Mouse (Mus musculus) midbrain, embryonic 11.5 days (tissue): ENCODE data around the gene Zfp811. TPM values are rescaled to one million over a fixed set of nuclear protein-coding genes. Genes with fewer than 3 reads are reported as not detected.

Experiments used
- ATAC-seq: fragments of 200-750 bp; cut with Nextera tagmentation; 2 replicates; pipeline ENCODE4 v1.8.0; 2017; ENCODE audit warnings: moderate TSS enrichment, moderate library complexity; ENCODE audit not compliant: low FRiP score
- DNase-seq: peaks from one replicate; pipeline ENCODE4 v3.0.0; 2015; ENCODE audit warnings: low spot score; ENCODE audit errors: missing footprints
- H3K27ac ChIP-seq: fragments of 300-500 bp; sonication (generic); 2 replicates; pipeline ENCODE4 v1.5.1; 2014; ENCODE audit warnings: low read depth, low read length
- H3K27me3 ChIP-seq: fragments of 300-500 bp; sonication (generic); 2 replicates; pipeline ENCODE4 v1.6.1; 2014; ENCODE audit warnings: mild to moderate bottlenecking, low read length, moderate library complexity, mixed read lengths; ENCODE audit not compliant: control insufficient read depth, insufficient read depth
- H3K36me3 ChIP-seq: fragments of 300-500 bp; sonication (generic); 2 replicates; pipeline ENCODE4 v1.6.1; 2014; ENCODE audit warnings: mild to moderate bottlenecking, low read length, moderate library complexity, mixed read lengths; ENCODE audit not compliant: control insufficient read depth, insufficient read depth
- H3K4me1 ChIP-seq: fragments of 300-500 bp; sonication (generic); 2 replicates; pipeline ENCODE4 v1.6.1; 2014; ENCODE audit warnings: low read length; ENCODE audit not compliant: control insufficient read depth, insufficient read depth
- H3K4me2 ChIP-seq: fragments of 300-500 bp; sonication (generic); 2 replicates; pipeline ENCODE4 v1.6.1; 2014; ENCODE audit warnings: mild to moderate bottlenecking, moderate library complexity
- H3K4me3 ChIP-seq: fragments of 300-500 bp; sonication (generic); 2 replicates; pipeline ENCODE4 v1.5.1; 2014; ENCODE audit warnings: low read depth, low read length
- H3K9ac ChIP-seq: fragments of 300-500 bp; sonication (generic); 2 replicates; pipeline ENCODE4 v1.6.1; 2014; ENCODE audit warnings: low read length
- H3K9me3 ChIP-seq: fragments of 300-500 bp; sonication (generic); 2 replicates; pipeline ENCODE4 v1.6.1; 2016; ENCODE audit warnings: low read length; ENCODE audit not compliant: control insufficient read depth
- WGBS: fragments of 180-500 bp; shearing (Covaris S2); extraction: QIAGEN DNeasy Blood & Tissue Kit; methylation state at CpG from one replicate; pipeline ENCODE4 v1.1.7; 2014; 5-methylcytosine and 5-hydroxymethylcytosine counted together
- polyA plus RNA-seq: library from polyadenylated mRNA; unstranded; fragments of >200 nt; fragmentation: Nextera tagmentation; extraction: Ambion mirVana; gene quantifications from 2 replicates; pipeline ENCODE4 v1.2.1, GENCODE M21; 2014

Gene Zfp811
- polyA plus RNA-seq, 1 experiment from 2014 or later, result 38.1 TPM

DNA sequence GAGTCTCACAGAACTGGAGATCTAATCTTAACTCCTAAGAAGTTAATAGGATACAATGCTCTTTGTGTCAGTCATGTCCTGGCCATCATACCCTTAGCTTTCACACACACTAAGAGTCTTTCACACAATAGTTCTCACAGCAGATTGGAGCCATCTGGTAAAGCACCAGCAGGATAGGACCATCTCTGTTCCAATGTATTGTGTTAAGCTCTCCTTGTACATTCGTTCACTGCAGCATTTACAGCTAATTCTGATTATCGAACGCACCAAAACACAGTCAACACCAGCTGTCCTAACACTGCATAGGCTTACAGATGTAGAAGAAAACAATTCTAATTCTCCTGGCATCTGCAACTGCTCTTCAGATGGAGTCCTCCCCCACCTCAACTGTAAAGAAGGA lies 32.2 kb downstream of the Zfp811 start:
- 98% methylated on average over 3 of the region's 3 CpGs for whole genome bisulfite sequencing
- no peak overlapping the region for H3K4me2 ChIP-seq
- no peaks in the 10 kb centered on the region for H3K27me3 ChIP-seq
- H3K27ac ChIP-seq, result no peak overlapping the region
- no peak overlapping the region for H3K9ac ChIP-seq
- ATAC-seq (no peak), DNase-seq (no peak)
- H3K9me3 ChIP-seq, result no peaks in the 10 kb centered on the region; the same call in 1 of the 2 replicates
- H3K4me3 ChIP-seq, result no peak overlapping the region
- no peaks in the 10 kb centered on the region for H3K4me1 ChIP-seq
- H3K36me3 ChIP-seq, result peaks cover 31% of the 10 kb centered on the region

DNA sequence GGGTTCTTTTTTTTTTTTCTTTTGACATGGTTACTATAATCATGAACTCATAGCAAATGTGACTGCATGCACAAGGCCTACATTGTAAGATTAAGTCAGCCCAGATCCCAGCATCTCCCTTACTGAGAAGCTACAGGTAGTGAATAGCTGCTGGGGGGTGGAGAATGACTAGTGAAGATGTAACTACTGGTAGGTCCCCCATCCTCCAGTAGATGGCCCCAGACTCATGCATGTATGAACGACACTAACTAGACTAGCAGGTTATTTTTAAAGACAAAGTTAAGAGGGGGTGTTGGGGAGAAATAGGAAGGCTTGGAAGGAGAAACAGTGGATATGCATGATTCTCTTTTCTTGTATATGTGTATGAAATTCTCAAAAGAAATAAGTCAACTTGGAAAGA lies 38.5 kb downstream of the Zfp811 start:
- H3K27ac ChIP-seq, result no peak overlapping the region
- H3K36me3 ChIP-seq, result peaks cover 49% of the 10 kb centered on the region
- DNase-seq, result no peak
- no peak overlapping the region for H3K4me3 ChIP-seq
- H3K9ac ChIP-seq, result no peak overlapping the region
- H3K4me1 ChIP-seq, result no peaks in the 10 kb centered on the region
- no peaks in the 10 kb centered on the region for H3K27me3 ChIP-seq
- no peak for ATAC-seq
- WGBS, result 97% methylated on average over 1 of the region's 1 CpGs
- no peak overlapping the region for H3K4me2 ChIP-seq
- peaks cover 3% of the 10 kb centered on the region; the same call in 1 of the 2 replicates for H3K9me3 ChIP-seq

DNA sequence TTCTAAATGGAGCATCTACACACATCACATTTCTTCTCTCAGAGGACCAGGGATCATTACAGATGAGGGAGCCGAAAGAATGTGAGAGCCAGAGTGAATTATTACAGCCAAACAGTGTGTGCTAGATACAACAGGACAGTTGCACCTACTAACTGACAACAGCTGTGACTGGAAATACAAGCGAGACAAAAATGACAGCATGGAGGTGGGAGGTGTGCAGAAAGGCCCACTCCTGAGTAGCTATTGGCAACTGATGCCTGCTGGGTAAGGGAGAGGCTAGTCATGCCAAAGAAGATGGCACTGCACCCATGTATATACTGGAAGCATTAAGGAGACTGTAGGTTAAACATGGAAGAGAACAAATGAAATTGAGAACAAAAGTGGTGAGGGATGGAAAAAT lies 43.3 kb downstream of the Zfp811 start:
- no peak overlapping the region for H3K27ac ChIP-seq
- H3K9me3 ChIP-seq, result peaks cover 5% of the 10 kb centered on the region; the same call in 1 of the 2 replicates
- ATAC-seq (no peak), DNase-seq (no peak)
- no peaks in the 10 kb centered on the region for H3K27me3 ChIP-seq
- H3K4me3 ChIP-seq, result no peak overlapping the region
- no peak overlapping the region for H3K4me2 ChIP-seq
- H3K36me3 ChIP-seq, result peaks cover 36% of the 10 kb centered on the region
- 96% methylated on average over 2 of the region's 2 CpGs for WGBS
- H3K4me1 ChIP-seq, result no peaks in the 10 kb centered on the region
- H3K9ac ChIP-seq, result no peak overlapping the region

DNA sequence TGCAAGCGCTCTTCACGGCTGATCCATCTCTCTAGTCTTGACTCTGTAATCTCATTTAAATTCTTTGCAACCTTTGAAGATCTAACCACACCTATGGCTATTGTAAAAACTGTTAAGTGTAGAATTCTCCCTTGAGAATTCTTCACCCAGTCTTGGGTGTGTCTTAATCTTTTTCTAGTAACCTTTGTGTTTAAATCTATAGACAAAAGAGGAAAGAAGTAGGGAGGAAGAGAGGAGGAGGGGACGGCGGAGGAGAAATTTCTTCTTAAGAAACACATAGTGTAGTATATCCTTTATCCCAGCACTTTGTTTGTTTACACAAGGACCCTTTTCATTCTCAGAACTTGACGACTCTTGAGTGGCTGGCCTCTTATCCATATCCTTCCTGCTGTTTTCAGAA lies 52.4 kb downstream of the Zfp811 start:
- no peak for ATAC-seq
- no peaks in the 10 kb centered on the region for H3K27me3 ChIP-seq
- 71% methylated on average over 5 of the region's 5 CpGs for WGBS

DNA sequence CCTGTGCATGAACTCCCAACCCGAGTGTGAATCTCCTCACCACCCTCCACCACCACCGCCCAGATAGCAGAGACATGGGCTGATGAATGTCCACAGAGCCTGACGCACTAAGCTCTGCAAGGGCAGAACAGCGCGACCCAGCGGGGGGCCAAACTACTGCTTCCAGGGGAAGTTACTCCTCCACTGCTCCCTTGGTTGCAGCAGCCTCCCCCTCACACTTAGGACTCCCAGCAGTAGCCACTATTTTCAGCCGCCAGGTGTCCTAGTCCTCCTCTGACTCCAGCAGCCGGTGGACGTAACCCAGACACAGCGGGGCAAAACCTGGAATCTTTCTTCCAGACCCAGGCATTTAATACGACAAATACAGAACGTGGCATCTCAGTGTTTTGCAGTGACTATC lies 56.1 kb downstream of the Zfp811 start:
- H3K4me1 ChIP-seq, result no peaks in the 10 kb centered on the region
- no peaks in the 10 kb centered on the region for H3K27me3 ChIP-seq
- H3K27ac ChIP-seq, result no peak overlapping the region
- H3K9me3 ChIP-seq, result no peaks in the 10 kb centered on the region
- no peak; the same call in 1 of the 2 replicates for ATAC-seq
- DNase-seq, result no peak
- WGBS, result 10% methylated on average over 12 of the region's 12 CpGs
- no peak overlapping the region for H3K4me2 ChIP-seq
- no peak overlapping the region for H3K9ac ChIP-seq
- H3K4me3 ChIP-seq, result no peak overlapping the region
- no peaks in the 10 kb centered on the region for H3K36me3 ChIP-seq

More for the DNA sequence above, 52.4 kb downstream of the Zfp811 start:
- Histone ChIP-seq H3K4me1 (no peaks in the 10 kb centered on the region), H3K9me3 (no peaks in the 10 kb centered on the region), H3K9ac (no peak overlapping the region), H3K4me2 (no peak overlapping the region), H3K4me3 (no peak overlapping the region), H3K36me3 (no peaks in the 10 kb centered on the region), H3K27ac (no peak overlapping the region)
- no peak for DNase-seq

DNA sequence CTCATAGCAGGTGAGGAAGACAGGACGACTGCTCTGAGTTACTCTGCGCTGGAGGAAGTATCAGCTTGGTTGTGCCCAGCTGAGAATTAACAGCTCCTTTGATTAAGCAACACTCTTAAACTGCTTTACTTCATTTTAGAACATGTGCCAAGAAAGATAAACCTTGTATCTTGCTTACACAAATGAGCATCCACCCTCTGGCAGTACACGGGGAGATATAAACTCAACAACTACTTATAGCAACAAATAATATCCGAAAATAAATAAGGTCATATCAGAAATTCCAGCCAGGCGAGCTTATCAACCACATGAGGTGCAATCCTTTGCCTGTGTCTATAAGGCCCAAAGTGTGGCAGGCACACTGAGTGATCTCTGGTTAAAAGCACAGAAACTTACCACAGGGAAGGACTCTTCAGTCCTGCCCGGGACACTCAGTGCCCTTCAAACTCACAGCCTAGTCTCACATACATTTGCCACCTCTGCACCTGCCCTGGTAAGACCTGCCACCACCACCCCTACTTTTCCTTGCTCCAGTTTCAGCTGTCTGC lies 56.8 kb downstream of the Zfp811 start:
- Histone ChIP-seq H3K27ac (no peak overlapping the region), H3K27me3 (no peaks in the 10 kb centered on the region), H3K4me1 (no peaks in the 10 kb centered on the region), H3K36me3 (no peaks in the 10 kb centered on the region), H3K9me3 (no peaks in the 10 kb centered on the region), H3K4me2 (no peak overlapping the region), H3K4me3 (no peak overlapping the region), H3K9ac (no peak overlapping the region)
- 81% methylated on average over 6 of the region's 6 CpGs for WGBS
- ATAC-seq, result no peak
- DNase-seq, result no peak

DNA sequence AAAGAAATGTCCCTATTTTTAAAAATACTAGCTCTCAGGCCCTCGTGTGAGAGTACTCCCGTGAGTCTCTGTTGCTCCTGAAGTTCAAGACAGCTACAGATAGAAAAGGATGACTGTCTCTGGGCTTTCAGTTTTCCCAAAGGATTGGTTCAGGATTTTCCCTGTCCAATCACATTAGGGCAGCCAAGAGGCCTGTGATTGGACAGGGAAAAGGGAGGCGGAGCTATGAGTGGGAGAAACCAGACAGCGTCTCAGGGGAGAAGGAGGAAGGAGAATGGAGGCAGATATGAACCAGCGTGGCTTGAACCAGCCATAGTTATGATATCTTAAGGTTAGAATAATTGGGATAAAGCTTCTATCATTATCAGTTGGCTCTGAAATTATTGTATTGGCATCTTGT lies 59.1 kb downstream of the Zfp811 start:
- Histone ChIP-seq H3K9me3 (no peaks in the 10 kb centered on the region), H3K27ac (no peak overlapping the region), H3K4me3 (no peak overlapping the region), H3K4me1 (no peaks in the 10 kb centered on the region), H3K4me2 (no peak overlapping the region), H3K36me3 (no peaks in the 10 kb centered on the region), H3K27me3 (no peaks in the 10 kb centered on the region), H3K9ac (no peak overlapping the region)
- ATAC-seq (no peak), DNase-seq (no peak)
- WGBS, result 54% methylated on average over 5 of the region's 5 CpGs

Other genes starting within 250 kb of the Zfp811 start
- 0.32 TPM in 1 of 2 replicates, not detected in the other for gene Cyp4f37, start 188.6 kb downstream of the Zfp811 start, polyA plus RNA-seq
- gene Cyp4f40, start 151.0 kb downstream of the Zfp811 start, polyA plus RNA-seq, result not detected in 2 replicates
- gene Cyp4f15, start 124.3 kb downstream of the Zfp811 start, polyA plus RNA-seq, result 0.46 and 1.0 TPM in 2 replicates
- 32.0 and 33.8 TPM in 2 replicates for gene Zfp871, start 21.6 kb downstream of the Zfp811 start, polyA plus RNA-seq
- gene Zfp799, start 20.3 kb upstream of the Zfp811 start, polyA plus RNA-seq, result 18.6 and 19.3 TPM in 2 replicates
- gene Zfp870, start 81.7 kb upstream of the Zfp811 start, polyA plus RNA-seq, result 9.7 and 11.0 TPM in 2 replicates
- not detected in 2 replicates for gene Cyp4f14, start 107.4 kb upstream of the Zfp811 start, polyA plus RNA-seq
- 2.0 and 2.2 TPM in 2 replicates for gene Cyp4f13, start 137.5 kb upstream of the Zfp811 start, polyA plus RNA-seq
- 14.4 and 15.6 TPM in 2 replicates for gene Zfp472, start 155.9 kb upstream of the Zfp811 start, polyA plus RNA-seq
- 19.2 and 19.3 TPM in 2 replicates for gene Zfp952, start 183.2 kb upstream of the Zfp811 start, polyA plus RNA-seq
- gene Zfp763, start 223.5 kb upstream of the Zfp811 start, polyA plus RNA-seq, result 22.8 and 25.4 TPM in 2 replicates